Mouse (Mus musculus) neural tube, embryonic 13.5 days (tissue): Measurements from ENCODE around the gene Ppm1j. TPM values are rescaled to one million over a fixed set of nuclear protein-coding genes. Genes with fewer than 3 reads are reported as not detected.

Experiments used
- ATAC-seq: fragments of 200-750 bp; cut with Nextera tagmentation; 2 replicates; pipeline ENCODE4 v1.8.0; 2017; ENCODE audit warnings: low read depth, mild to moderate bottlenecking, moderate TSS enrichment, moderate library complexity
- H3K27ac ChIP-seq: fragments of 300-500 bp; sonication (generic); replicated peaks from 2 replicates; pipeline ENCODE4 v1.5.1; 2015; ENCODE audit warnings: moderate library complexity, mild to moderate bottlenecking, inconsistent platforms
- H3K27me3 ChIP-seq: fragments of 300-500 bp; sonication (generic); 2 replicates; pipeline ENCODE4 v1.6.1; 2015; ENCODE audit warnings: mild to moderate bottlenecking, inconsistent platforms
- H3K36me3 ChIP-seq: fragments of 300-500 bp; sonication (generic); 2 replicates; pipeline ENCODE4 v1.6.1; 2015; ENCODE audit warnings: mild to moderate bottlenecking, inconsistent platforms
- H3K4me1 ChIP-seq: fragments of 300-500 bp; sonication (generic); replicated peaks from 2 replicates; pipeline ENCODE4 v1.6.1; 2015; ENCODE audit warnings: inconsistent platforms
- H3K4me2 ChIP-seq: fragments of 300-500 bp; sonication (generic); 2 replicates; pipeline ENCODE4 v1.6.1; 2015; ENCODE audit warnings: inconsistent platforms, mild to moderate bottlenecking, moderate library complexity
- H3K4me3 ChIP-seq: fragments of 300-500 bp; sonication (generic); 2 replicates; pipeline ENCODE4 v1.5.1; 2015; ENCODE audit warnings: mild to moderate bottlenecking, inconsistent platforms
- H3K9ac ChIP-seq: fragments of 300-500 bp; sonication (generic); 2 replicates; pipeline ENCODE4 v1.6.1; 2015; ENCODE audit warnings: moderate library complexity, mild to moderate bottlenecking, inconsistent platforms
- H3K9me3 ChIP-seq: fragments of 300-500 bp; sonication (generic); 2 replicates; pipeline ENCODE4 v1.6.1; 2016; ENCODE audit warnings: inconsistent platforms
- WGBS: fragments of 180-500 bp; shearing (Covaris S2); methylation state at CpG from one replicate; pipeline ENCODE4 v1.1.7; 2015; 5-methylcytosine and 5-hydroxymethylcytosine counted together
- polyA plus RNA-seq: library from polyadenylated mRNA; unstranded; fragments of >200 nt; fragmentation: Nextera tagmentation; extraction: Ambion mirVana; gene quantifications from 2 replicates; pipeline ENCODE4 v1.2.1, GENCODE M21; 2015

The Ppm1j gene
- polyA plus RNA-seq, 1 experiment from 2014 or later: 1.5 TPM

DNA sequence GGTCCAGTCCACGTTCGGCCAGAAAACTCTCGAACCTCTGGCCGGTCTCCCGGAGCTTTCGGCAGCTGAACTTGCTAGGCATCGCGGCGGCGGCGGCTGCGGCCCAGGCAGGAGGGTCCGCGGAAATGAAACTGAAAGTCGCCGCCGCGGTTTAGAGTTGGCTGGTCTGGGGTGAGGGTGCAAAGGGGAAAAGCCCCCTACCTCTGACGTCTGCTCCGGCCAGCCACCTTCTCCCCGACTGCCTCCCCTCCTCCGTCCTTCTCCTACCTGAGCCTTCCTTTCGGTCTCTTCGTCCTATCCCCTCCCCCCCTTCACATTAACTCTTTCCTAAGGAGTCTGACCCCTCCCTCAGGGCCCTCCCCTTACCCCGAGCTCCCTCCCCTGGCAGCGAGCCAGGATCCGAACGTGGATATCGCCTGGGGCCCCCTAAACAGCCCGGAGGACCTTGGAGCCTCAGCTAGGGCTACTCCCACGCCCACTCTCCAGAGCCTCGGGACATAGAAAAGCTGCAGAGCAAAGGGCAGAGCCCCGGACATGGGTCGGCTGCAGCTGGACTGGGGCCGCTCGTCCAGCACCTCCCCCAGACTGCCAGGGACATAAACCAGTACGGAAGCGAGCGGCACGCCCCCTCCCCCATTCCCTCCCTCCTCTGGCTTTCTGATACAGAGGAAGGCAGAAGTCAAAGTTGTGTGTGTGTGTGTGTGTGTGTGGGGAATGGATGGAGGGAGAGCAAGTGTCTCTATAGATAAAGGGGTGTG lies 37.3 kb downstream of the Ppm1j start, which contains the start of gene Mov10:
Mov10 (minus strand) TSS at position 573 of the 758 bp plus-strand sequence.
- peak within 1 kb of the TSS; percentile 73 for H3K4me3 ChIP-seq
- peak within 1 kb of the TSS; percentile 83 for H3K9ac ChIP-seq
- H3K4me2 ChIP-seq: peak within 1 kb of the TSS; percentile 98
- peaks cover 15% of the 10 kb centered on the region for H3K4me1 ChIP-seq
- H3K9me3 ChIP-seq: no peaks in the 10 kb centered on the region
- peak within 1 kb of the TSS; percentile 73 for H3K27ac ChIP-seq
- WGBS: 0% methylated on average over 40 of the region's 40 CpGs
- ATAC-seq: peak; percentile 81
- H3K36me3 ChIP-seq: peaks cover 21% of the 10 kb centered on the region
- no peaks in the 10 kb centered on the region for H3K27me3 ChIP-seq

DNA sequence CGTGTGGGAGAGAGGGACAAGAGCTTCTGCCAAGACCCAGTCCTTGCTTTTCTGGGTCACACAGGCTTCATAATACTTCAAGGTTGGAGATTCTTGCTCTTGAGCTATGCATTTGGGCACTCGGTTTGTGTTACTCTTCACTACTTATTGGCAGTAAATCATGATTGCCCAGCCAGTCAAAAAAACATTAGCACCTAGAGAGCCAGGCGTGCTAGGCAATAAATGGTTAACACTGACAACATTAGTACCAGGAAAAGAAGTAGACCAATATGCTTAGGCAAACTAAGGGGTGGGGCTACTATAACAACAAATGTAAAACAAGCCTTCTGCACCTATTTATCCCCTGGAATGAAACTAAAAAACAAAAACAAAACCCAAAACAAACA lies 37.9 kb downstream of the Ppm1j start:
- 5% methylated on average over 3 of the region's 3 CpGs for WGBS
- no peak for ATAC-seq

DNA sequence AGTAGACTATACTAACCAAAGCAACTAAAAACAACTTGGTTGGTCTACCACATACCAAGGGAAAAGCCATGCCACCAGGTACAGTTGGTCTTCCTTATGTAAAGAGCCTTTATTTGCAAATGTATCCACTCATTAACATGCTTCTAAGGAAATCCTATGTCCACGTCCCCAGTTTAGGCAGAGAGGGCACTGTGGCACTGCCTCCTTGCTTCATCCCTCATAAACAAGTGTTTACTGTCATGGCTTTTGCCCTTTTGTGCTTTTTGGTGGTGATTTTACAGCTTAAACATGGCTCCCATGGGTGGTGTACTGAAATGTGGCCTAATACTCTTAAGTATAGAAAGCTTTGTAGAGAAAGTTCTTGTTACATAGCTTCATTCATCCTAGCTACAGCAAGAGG lies 39.6 kb downstream of the Ppm1j start:
- Histone ChIP-seq H3K4me1 (peaks cover 15% of the 10 kb centered on the region), H3K9ac (no peak overlapping the region), H3K36me3 (peaks cover 26% of the 10 kb centered on the region), H3K27me3 (no peaks in the 10 kb centered on the region), H3K27ac (no peak overlapping the region), H3K4me2 (no peak overlapping the region), H3K4me3 (no peak overlapping the region), H3K9me3 (no peaks in the 10 kb centered on the region)
- 50% methylated on average over 1 of the region's 1 CpGs for WGBS
- no peak for ATAC-seq

More for the DNA sequence above, 37.9 kb downstream of the Ppm1j start:
- H3K4me1 ChIP-seq: peaks cover 15% of the 10 kb centered on the region
- H3K27ac ChIP-seq: peak overlapping the region; percentile 73
- H3K36me3 ChIP-seq: peaks cover 21% of the 10 kb centered on the region
- H3K9me3 ChIP-seq: no peaks in the 10 kb centered on the region
- H3K4me2 ChIP-seq: peak overlapping the region; percentile 98
- H3K9ac ChIP-seq: peak overlapping the region; percentile 83
- H3K27me3 ChIP-seq: no peaks in the 10 kb centered on the region
- peak overlapping the region; percentile 73 for H3K4me3 ChIP-seq

DNA sequence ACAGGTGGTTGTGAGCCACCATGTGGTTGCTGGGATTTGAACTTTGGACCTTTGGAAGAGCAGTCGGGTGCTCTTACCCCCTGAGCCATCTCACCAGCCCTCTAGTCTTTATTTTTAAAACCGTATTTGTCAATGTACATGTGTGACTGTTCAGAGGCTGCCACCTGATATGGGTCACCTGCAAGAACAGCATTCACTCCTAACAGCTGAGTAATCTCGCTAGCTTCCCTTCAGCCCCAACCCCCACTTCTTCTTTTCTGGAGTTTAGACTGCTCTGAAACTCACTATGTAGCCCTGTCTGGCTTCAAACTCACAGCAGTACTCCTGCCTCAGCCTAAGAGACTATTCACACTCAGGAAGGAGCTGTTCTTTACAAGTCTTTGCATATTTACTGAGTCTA lies 41.6 kb downstream of the Ppm1j start:
- 88% methylated on average over 3 of the region's 3 CpGs for WGBS
- no peak for ATAC-seq
- H3K4me3 ChIP-seq: no peak overlapping the region

More for the DNA sequence above, 41.6 kb downstream of the Ppm1j start:
- H3K27ac ChIP-seq: no peak overlapping the region
- H3K27me3 ChIP-seq: no peaks in the 10 kb centered on the region
- no peak overlapping the region for H3K4me2 ChIP-seq
- no peak overlapping the region for H3K9ac ChIP-seq
- peaks cover 10% of the 10 kb centered on the region for H3K4me1 ChIP-seq
- H3K36me3 ChIP-seq: peaks cover 43% of the 10 kb centered on the region
- H3K9me3 ChIP-seq: no peaks in the 10 kb centered on the region

Other genes starting within 250 kb of the Ppm1j start
- gene Slc16a1, start 142.4 kb upstream of the Ppm1j start, polyA plus RNA-seq: 8.3 and 9.8 TPM in 2 replicates
- gene Fam19a3, start 784 bp downstream of the Ppm1j start, polyA plus RNA-seq: not detected in 2 replicates
- 82.9 and 83.0 TPM in 2 replicates for gene Rhoc, start 7.3 kb downstream of the Ppm1j start, polyA plus RNA-seq
- 13.4 and 13.8 TPM in 2 replicates for gene Mov10, start 37.5 kb downstream of the Ppm1j start, polyA plus RNA-seq
- 40.4 and 47.0 TPM in 2 replicates for gene St7l, start 82.9 kb downstream of the Ppm1j start, polyA plus RNA-seq
- gene Capza1, start 83.4 kb downstream of the Ppm1j start, polyA plus RNA-seq: 181 and 198 TPM in 2 replicates
- 0.47 and 0.80 TPM in 2 replicates for gene Wnt2b, start 180.9 kb downstream of the Ppm1j start, polyA plus RNA-seq